Mouse (Mus musculus): ENCODE results near the gene Dapk1.

DNA sequence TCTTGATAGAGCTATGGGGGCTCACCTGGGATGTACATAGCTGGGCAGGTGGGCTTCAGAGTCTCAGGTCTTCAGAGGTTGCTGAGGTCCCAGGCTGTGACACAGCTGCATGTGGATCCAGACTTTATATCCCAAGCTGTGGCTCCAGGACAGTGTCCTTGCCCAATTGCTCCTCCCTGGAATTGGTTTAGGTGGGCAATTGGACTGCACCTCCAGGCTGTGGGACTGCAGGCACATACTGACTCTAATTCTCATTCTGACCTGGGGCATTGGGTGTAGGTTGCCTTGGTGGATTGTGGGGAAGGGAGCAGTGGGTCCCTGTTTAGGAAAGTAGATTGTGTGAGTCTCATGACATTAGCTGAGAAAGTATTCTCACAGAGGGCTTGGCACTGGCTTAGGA, 184.5 kb downstream of the Dapk1 start, which contains the start of gene BC051665:
- TF ChIP-seq POLR2A (IDR thresholded peaks at IDR 0.05; ENCODE audit: insufficient read depth, low read depth, low read length) (no peak), CTCF (IDR thresholded peaks at IDR 0.05) (no peak), EP300 (IDR thresholded peaks at IDR 0.05; ENCODE audit: insufficient read depth, low read depth, low read length) (no peak)

Data from heart, adult 2 months (tissue).